Mouse (Mus musculus) CH12.LX (cell line): ENCODE measurements around the gene Lbx2. TPM values are rescaled to one million over a fixed set of nuclear protein-coding genes. Genes with fewer than 3 reads are reported as not detected.

ENCODE experiments used
- DNase-seq: peaks from one replicate; pipeline ENCODE4 v3.0.0-alpha.2; 2013; ENCODE audit errors: extremely low read depth
- H3K27ac ChIP-seq: 2 replicates; pipeline ENCODE4 v1.5.1; 2012; ENCODE audit warnings: low read depth, mild to moderate bottlenecking, control low read depth, moderate library complexity; ENCODE audit not compliant: insufficient read depth
- H3K27me3 ChIP-seq: replicated peaks from 2 replicates; pipeline ENCODE3; 2012; ENCODE audit warnings: inconsistent platforms
- H3K36me3 ChIP-seq, 2 experiments: replicated peaks in 1 of 2; 2 replicates each; pipeline versions ENCODE3 to v1.6.1; 2012; ENCODE audit warnings: inconsistent platforms in 1 of 2, low read length in 1 of 2, mild to moderate bottlenecking in 1 of 2, mixed read lengths in 1 of 2, moderate library complexity in 1 of 2; ENCODE audit not compliant: control insufficient read depth in 1 of 2, insufficient read depth in 1 of 2
- H3K4me1 ChIP-seq, 2 experiments: 2 replicates each; pipeline ENCODE4 v1.6.1; 2012; ENCODE audit warnings: inconsistent platforms in 1 of 2, moderate library complexity in 1 of 2; ENCODE audit not compliant: insufficient read depth in 2 of 2, control insufficient read depth in 1 of 2
- H3K4me2 ChIP-seq: 2 replicates; pipeline ENCODE4 v1.6.1; 2012; ENCODE audit warnings: low read depth, mild to moderate bottlenecking, control low read depth; ENCODE audit not compliant: poor library complexity, insufficient read depth, severe bottlenecking
- H3K4me3 ChIP-seq, 3 experiments: fragments of 150-350 bp in 1 of 3; sonication (generic) in 1 of 3; replicated peaks in 1 of 3; 2 replicates each; pipeline versions ENCODE3 to v1.5.1; 2011 to 2012; ENCODE audit warnings: low read depth in 2 of 3, low read length in 2 of 3, mild to moderate bottlenecking in 2 of 3, moderate library complexity in 2 of 3, control low read depth in 1 of 3, improper control_type of control experiment in 1 of 3, inconsistent platforms in 1 of 3, mixed read lengths in 1 of 3; ENCODE audit not compliant: poor library complexity in 1 of 3
- H3K79me2 ChIP-seq: replicated peaks from 2 replicates; pipeline ENCODE4 v1.6.1; 2012; ENCODE audit warnings: mild to moderate bottlenecking, moderate library complexity; ENCODE audit not compliant: control insufficient read depth, poor library complexity, insufficient read depth, severe bottlenecking; ENCODE audit errors: extremely low read depth
- H3K9ac ChIP-seq: 2 replicates; pipeline ENCODE4 v1.6.1; 2012; ENCODE audit warnings: low read depth, mild to moderate bottlenecking, control low read depth, moderate library complexity; ENCODE audit not compliant: insufficient read depth
- H3K9me3 ChIP-seq: replicated peaks from 2 replicates; pipeline ENCODE3; 2012; ENCODE audit warnings: low read length, inconsistent platforms, mixed read lengths
- CHD1 ChIP-seq: IDR thresholded peaks from 2 replicates; pipeline ENCODE4 v1.6.1; 2012; ENCODE audit warnings: low read depth, low read length, improper control_type of control experiment, inconsistent platforms
- CHD2 ChIP-seq: IDR thresholded peaks from 2 replicates; pipeline ENCODE4 v1.6.1; 2011; ENCODE audit warnings: low read length, improper control_type of control experiment
- E2F4 ChIP-seq: IDR thresholded peaks from 2 replicates; pipeline ENCODE4 v1.6.1; 2011; ENCODE audit warnings: low read depth, low read length, improper control_type of control experiment; ENCODE audit not compliant: insufficient replicate concordance
- ELF1 ChIP-seq: IDR thresholded peaks from 2 replicates; pipeline ENCODE4 v1.6.1; 2014; ENCODE audit warnings: low read depth, mild to moderate bottlenecking, inconsistent platforms, low read length, improper control_type of control experiment
- EP300 ChIP-seq: IDR thresholded peaks from 2 replicates; pipeline ENCODE4 v1.6.1; 2011; ENCODE audit warnings: low read length, improper control_type of control experiment
- ETS1 ChIP-seq: conservative IDR thresholded peaks from 2 replicates; pipeline ENCODE4 v1.6.1; 2012; ENCODE audit warnings: low read depth, mild to moderate bottlenecking, inconsistent platforms, low read length, improper control_type of control experiment, moderate library complexity
- IRF4 ChIP-seq: IDR thresholded peaks from 2 replicates; pipeline ENCODE4 v1.6.1; 2014; ENCODE audit warnings: low read depth, mild to moderate bottlenecking, inconsistent platforms, low read length, improper control_type of control experiment
- JUND ChIP-seq: conservative IDR thresholded peaks from 2 replicates; pipeline ENCODE4 v1.6.1; 2011; ENCODE audit warnings: low read depth, low read length, improper control_type of control experiment
- MAFK ChIP-seq: IDR thresholded peaks from 2 replicates; pipeline ENCODE4 v1.6.1; 2011; ENCODE audit warnings: low read length, improper control_type of control experiment; ENCODE audit not compliant: insufficient replicate concordance
- MAZ ChIP-seq: IDR thresholded peaks from 2 replicates; pipeline ENCODE4 v1.6.1; 2012; ENCODE audit warnings: low read depth, mild to moderate bottlenecking, inconsistent platforms, low read length, improper control_type of control experiment, moderate library complexity
- MXI1 ChIP-seq: IDR thresholded peaks from 2 replicates; pipeline ENCODE4 v1.6.1; 2011; ENCODE audit warnings: mild to moderate bottlenecking, low read depth, low read length, improper control_type of control experiment
- MYC ChIP-seq: IDR thresholded peaks from 2 replicates; pipeline ENCODE4 v1.6.1; 2011; ENCODE audit warnings: low read depth, mild to moderate bottlenecking, improper control_type of control experiment, low read length
- NELFE ChIP-seq: IDR thresholded peaks from 2 replicates; pipeline ENCODE4 v1.6.1; 2011; ENCODE audit warnings: low read depth, low read length, improper control_type of control experiment
- RAD21 ChIP-seq: IDR thresholded peaks from 2 replicates; pipeline ENCODE4 v1.6.1; 2011; ENCODE audit warnings: low read depth, mild to moderate bottlenecking, low read length, improper control_type of control experiment, moderate library complexity
- SIN3A ChIP-seq: IDR thresholded peaks from 2 replicates; pipeline ENCODE4 v1.6.1; 2012; ENCODE audit warnings: low read length, improper control_type of control experiment, inconsistent platforms
- SMC3 ChIP-seq: IDR thresholded peaks from 2 replicates; pipeline ENCODE4 v1.6.1; 2011; ENCODE audit warnings: low read depth, low read length, improper control_type of control experiment
- USF1 ChIP-seq: IDR thresholded peaks from 2 replicates; pipeline ENCODE4 v1.6.1; 2014; ENCODE audit warnings: low read depth, mild to moderate bottlenecking, inconsistent platforms, low read length, improper control_type of control experiment
- ZMIZ1 ChIP-seq: IDR thresholded peaks from 2 replicates; pipeline ENCODE4 v1.6.1; 2012; ENCODE audit warnings: low read depth, mild to moderate bottlenecking, inconsistent platforms, low read length, improper control_type of control experiment
- ZNF384 ChIP-seq: IDR thresholded peaks from 2 replicates; pipeline ENCODE4 v1.6.1; 2012; ENCODE audit warnings: low read depth, low read length, improper control_type of control experiment, inconsistent platforms
- dilution Hi-C: fragments of 300-500 bp; cut with MboI; formaldehyde crosslinking; loops from 2 replicates; pipeline ENCODE4 v1.14.3; 2020; ENCODE audit warnings: low sequenced_read_pairs; ENCODE audit not compliant: extremely low pct_unique_long_range_greater_than_20kb, extremely low pct_ligation_motif_present
- in situ Hi-C: fragments of 300-500 bp; cut with MboI; formaldehyde crosslinking; loops from 3 replicates; pipeline ENCODE4 v1.14.3; 2019; ENCODE audit warnings: low sequenced_read_pairs, low pct_ligation_motif_present, low pct_unique_long_range_greater_than_20kb, mixed read lengths
- polyA plus RNA-seq: library from polyadenylated mRNA; unstranded; fragments of >175 nt; gene quantifications from 2 replicates; pipeline ENCODE4 v1.2.1, GENCODE M21; 2012; ENCODE audit warnings: low read depth; ENCODE audit not compliant: insufficient read length
- total RNA-seq, 2 experiments: library from RNA; depleted of rRNA; stranded (reverse); fragments of 300-350 nt in 1 of 2; fragments of >200 nt in 1 of 2; gene quantifications; 2 replicates each; pipeline ENCODE4 v1.2.3; 2012 to 2014

Lbx2 gene
- total RNA-seq (2012; rRNA removed) (0.80 TPM in 1 of 2 replicates, not detected in the other), total RNA-seq (2014; rRNA removed) (0.86 TPM in 1 of 2 replicates, not detected in the other), polyA plus RNA-seq (1.2 and 1.7 TPM in 2 replicates)

- dilution Hi-C loops = no loop called here
- no peak within 1 kb of the TSS for H3K4me3 ChIP-seq
- H3K27ac ChIP-seq = no peak within 1 kb of the TSS
- H3K27me3 ChIP-seq = no peaks in the 10 kb centered on the region
- no peak within 1 kb of the TSS for H3K4me2 ChIP-seq
- DNase-seq = no peak
- TF ChIP-seq EP300 (no peak), NELFE (no peak), MAZ (no peak), USF1 (no peak), CHD1 (no peak), ELF1 (no peak), IRF4 (no peak), SMC3 (no peak), JUND (no peak), MYC (no peak), SIN3A (no peak), E2F4 (no peak), RAD21 (no peak), CHD2 (no peak), ZMIZ1 (no peak), ZNF384 (no peak), MAFK (no peak), ETS1 (no peak)
- no peaks in the 10 kb centered on the region for H3K79me2 ChIP-seq
- peaks cover 3 to 20% of the 10 kb centered on the region in 2 experiments for H3K36me3 ChIP-seq
- no peak within 1 kb of the TSS for H3K9ac ChIP-seq
- in situ Hi-C loops = no loop called here
- peaks cover 4 to 8% of the 10 kb centered on the region in 2 experiments; a peak in 3 of 4 replicates for H3K4me1 ChIP-seq
- H3K9me3 ChIP-seq = no peaks in the 10 kb centered on the region
Measured at GRCm38 (mm10) chr6:83086121-83087035, at the start of gene Lbx2. Lbx2 (plus strand) TSS chr6:83086367.

- no peak overlapping the region for H3K27ac ChIP-seq
- no peak for TF ChIP-seq MAZ
- no peak for TF ChIP-seq MXI1
- TF ChIP-seq IRF4 = no peak
- TF ChIP-seq SMC3 = no peak
- no peak for TF ChIP-seq ZMIZ1
- no peak overlapping the region for H3K4me2 ChIP-seq
- H3K27me3 ChIP-seq = peaks cover 8% of the 10 kb centered on the region
- no peak for DNase-seq
- peaks cover 11 to 40% of the 10 kb centered on the region in 2 experiments for H3K4me1 ChIP-seq
- in situ Hi-C loops (no loop called here), dilution Hi-C loops (no loop called here)
- H3K36me3 ChIP-seq = peaks cover 0 to 2% of the 10 kb centered on the region in 2 experiments
- no peaks in the 10 kb centered on the region for H3K9me3 ChIP-seq
- H3K79me2 ChIP-seq = peaks cover 3% of the 10 kb centered on the region; the same call in 1 of the 2 replicates
- H3K4me3 ChIP-seq = no peak overlapping the region
- H3K9ac ChIP-seq = no peak overlapping the region
Measured at GRCm38 (mm10) chr6:83037188-83037587, 49.0 kb upstream of the Lbx2 start.
